Mouse (Mus musculus) stomach, postnatal 0 days (tissue): ENCODE measurements around the gene Wwox.

ENCODE experiments used
- CTCF ChIP-seq: IDR thresholded peaks from 2 replicates; pipeline ENCODE4 v1.5.1; 2016; ENCODE audit warnings: antibody characterized with exemption, low read depth, mild to moderate bottlenecking, moderate library complexity
- EP300 ChIP-seq: optimal IDR thresholded peaks from 2 replicates; pipeline ENCODE3; 2016; ENCODE audit warnings: antibody characterized with exemption

DNA sequence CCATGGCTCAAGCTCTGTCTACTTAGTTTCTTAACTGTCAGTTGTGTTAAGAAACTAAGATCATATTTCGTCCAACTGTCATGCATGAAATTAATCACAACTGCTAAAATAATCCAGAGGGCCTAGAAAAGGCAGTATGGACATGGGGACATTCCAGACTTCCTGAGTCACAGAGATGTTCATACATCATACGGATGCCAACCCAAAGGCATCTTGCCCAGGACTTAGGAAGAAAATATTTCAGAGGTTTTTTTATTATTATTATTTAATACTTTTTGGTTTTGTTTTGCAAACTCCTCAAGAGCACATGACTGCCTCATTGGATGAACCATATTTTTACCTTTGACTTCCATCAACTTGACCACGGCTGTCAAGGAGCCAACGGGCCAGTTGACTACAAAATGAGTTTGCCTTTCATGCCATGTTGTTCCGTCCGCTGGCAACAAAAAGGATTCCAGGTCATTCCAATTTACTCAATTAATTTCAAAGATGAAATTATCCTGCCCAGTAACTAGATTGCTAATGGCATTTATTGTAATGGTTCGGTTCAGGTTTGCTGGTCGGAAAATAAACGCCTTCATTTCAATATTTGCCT is 367.5 kb downstream of the Wwox start:
- TF ChIP-seq CTCF: no peak
- TF ChIP-seq EP300: no peak
